Mouse (Mus musculus) embryo, embryonic 11 days (tissue): ENCODE measurements at regions not wholly inside any gene's neighbourhood (a gene's known extent, or its start where the extent isn't known, plus 50 kb on each side); places are given as distances from the start of the nearest gene placed in this dataset.

ENCODE experiments used
- DNase-seq: peaks from one replicate; pipeline ENCODE4 v3.0.0-alpha.2; 2015

DNA sequence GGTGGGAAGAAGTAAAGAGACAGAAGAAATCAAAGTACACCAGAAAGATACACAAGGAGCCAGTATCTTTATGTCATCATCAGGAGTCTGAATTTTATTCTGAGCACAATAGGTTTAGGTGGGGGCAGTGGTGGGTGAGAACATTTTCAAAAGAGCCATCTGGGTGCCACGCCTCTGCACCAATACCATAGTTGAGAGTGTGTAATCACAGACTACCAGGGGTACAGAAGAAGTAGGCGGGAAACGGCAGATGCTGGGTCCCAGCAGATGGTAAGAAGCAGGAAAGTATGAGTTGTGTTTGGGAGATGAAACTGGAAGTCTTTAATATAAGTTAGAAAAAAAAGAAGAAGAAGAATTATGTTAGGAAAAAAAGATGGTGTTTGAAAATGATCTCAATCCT is 682.7 kb upstream of the Pou3f3 start:
- no peak for DNase-seq

DNA sequence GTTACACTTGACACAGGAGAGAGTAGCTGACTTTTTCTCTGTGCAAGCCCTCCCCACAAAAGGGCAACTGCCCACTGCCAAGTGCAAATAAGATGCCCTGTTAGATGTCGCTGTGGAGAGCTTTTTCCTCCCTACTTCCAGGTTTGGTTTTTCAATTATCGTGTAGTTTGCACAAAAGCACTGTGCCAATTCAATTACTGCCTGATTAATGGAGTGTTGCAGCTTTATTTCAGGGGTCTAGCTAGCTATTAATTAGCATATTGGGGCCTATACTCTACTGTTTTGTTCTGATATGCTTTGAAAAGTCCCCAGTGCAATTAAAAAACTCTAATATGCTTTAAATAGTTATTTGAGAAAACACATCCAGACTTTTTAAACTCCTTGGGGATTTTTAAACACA is 676.6 kb upstream of the Pou3f3 start:
- no peak for DNase-seq

DNA sequence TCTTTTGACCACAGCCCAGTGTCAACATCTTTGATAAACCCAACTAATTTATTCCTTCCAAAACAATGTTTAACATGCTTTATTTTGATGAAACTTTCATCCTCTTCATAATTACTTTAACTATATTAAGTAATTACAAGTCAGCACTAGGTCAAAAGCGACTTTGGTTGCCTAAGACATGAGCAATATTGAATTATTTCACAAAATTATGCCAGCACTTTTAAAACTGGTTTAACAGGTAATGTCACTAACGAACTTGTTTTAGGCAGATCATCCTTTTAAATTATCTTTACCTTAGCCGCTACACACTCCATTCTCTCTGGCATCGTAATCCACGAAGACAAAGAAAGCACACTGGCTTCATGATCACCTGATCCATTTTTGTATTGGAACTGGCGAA is 669.8 kb upstream of the Pou3f3 start:
- DNase-seq, result no peak

DNA sequence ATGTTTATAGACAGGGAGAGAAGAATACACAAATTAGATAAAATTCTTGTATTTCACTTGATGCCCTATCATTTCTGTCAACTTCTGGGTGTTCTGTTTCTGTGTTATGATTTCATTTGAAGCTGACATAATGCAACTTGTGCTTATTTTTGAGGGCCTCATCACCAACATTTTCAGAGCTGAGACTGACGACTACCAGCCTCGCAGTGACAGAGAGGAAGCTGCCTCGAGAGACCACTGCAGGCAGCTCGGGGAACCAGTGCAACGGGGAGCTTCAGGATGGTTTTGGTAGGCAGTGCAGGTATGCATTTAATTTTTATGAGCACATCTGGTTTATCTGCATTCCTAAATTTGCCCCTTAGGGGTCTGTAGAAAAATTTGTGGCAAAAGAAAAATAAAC is 669.1 kb upstream of the Pou3f3 start:
- DNase-seq, result peak; percentile 13

DNA sequence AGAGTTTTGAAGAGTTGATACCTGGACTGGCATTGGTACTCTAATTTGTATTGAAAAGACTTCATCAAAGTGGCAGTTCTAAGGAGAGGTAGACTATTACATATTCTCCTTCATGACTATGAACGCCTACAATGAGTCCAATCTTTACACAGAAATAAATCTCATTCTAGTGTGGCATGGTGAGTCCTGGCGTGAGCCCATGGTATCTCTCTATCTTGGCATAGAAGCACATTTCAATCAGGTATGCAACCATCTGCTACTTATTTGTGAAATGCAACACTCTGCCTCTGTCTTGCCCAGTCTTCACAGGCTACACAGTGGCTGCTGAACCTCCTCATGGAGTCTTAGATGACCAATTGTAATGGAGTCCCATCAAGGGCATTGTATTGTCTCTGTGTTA is 661.8 kb upstream of the Pou3f3 start:
- no peak for DNase-seq

DNA sequence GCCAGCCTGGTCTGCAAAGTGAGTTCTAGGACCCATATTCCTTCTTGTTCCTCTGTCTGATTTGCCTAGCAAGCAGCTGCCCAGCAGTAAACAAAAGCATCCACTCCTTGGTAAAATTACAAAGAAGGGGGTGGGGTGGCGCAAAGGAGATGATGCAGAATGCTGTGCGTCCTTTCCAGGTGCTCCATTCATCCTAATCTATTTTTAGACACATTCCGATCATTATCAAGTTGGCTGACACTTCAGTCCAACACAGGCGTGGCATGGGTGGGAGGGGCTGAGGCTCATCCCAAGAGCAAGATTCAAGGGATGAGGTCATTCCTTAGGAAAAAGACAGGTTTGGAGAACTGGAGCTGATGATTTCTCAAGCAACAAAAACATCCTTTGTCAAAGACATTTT is 660.2 kb upstream of the Pou3f3 start:
- DNase-seq, result no peak

DNA sequence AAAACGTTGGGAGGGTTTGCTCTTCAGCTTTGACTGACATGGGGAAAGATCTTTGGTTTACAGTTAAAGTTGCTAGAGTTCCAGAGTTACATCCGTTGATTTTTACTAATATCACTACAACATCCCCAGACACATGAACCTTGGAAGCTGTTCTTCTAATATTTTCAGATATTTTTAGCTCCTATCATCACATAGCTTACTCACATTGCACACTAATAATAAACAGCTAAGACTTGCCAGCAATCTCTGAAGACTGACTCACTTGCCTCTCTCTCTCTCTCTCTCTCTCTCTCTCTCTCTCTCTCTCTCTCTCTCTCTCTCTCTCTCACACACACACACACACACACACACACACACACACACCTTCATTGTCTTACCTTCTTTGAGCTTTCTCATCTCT is 654.0 kb upstream of the Pou3f3 start:
- no peak for DNase-seq

DNA sequence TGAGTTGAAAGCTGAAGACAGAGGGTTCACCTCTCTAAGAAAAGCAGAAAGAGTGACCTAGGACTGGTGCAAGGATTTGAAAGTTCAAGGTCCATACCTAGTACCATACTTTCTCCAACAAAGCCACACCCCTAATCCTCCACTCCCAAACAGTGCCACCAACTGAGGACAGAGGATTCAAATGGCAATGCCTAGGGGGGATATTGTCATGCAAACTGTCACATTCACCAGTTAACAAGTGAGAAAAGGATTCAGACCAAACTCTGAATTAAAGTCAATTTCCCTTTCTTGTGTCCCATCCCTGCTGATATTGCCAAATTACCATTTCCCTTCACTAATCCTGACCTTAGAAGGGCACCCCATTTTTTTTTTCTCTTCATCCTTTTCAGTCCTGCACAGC is 637.1 kb upstream of the Pou3f3 start:
- DNase-seq, result no peak

DNA sequence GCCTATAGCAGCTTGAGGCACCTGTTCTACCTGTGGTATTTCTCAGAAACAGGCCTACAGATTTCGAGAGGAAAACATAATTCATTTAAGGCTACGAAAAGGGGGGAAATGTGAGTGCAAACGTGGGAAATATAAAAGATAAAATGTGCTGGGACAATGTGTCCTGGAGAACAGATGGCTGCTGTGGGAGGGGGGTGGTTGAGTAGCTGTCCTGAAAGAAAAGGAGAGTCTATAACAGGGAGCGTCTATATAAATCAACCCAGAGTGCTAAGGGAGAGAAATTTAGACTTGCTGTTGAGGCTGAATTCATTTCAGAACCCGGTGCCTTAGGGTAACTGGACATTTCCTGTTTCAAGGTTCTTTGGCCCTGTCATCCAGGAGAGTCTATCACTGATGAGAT is 625.5 kb upstream of the Pou3f3 start:
- no peak for DNase-seq

DNA sequence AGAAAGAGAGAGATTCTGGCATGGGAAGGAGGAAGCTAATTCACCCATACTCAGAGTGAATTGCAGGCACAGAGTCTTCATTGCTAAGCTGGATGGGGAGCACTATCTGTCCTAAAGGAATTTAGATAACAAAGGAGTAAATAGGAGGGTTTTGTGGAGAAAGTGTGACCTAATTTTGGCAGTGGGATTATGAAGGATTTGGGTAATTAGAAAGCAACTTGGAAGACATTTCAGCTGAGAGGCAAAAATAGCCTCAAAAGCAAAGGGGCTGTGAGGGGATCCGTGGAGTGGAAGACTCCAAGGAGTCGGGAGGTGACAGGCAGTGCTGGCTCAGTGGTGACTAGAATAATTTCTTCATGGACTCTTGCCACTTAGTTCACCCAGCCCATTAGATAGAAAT is 599.5 kb upstream of the Pou3f3 start:
- DNase-seq, result no peak

DNA sequence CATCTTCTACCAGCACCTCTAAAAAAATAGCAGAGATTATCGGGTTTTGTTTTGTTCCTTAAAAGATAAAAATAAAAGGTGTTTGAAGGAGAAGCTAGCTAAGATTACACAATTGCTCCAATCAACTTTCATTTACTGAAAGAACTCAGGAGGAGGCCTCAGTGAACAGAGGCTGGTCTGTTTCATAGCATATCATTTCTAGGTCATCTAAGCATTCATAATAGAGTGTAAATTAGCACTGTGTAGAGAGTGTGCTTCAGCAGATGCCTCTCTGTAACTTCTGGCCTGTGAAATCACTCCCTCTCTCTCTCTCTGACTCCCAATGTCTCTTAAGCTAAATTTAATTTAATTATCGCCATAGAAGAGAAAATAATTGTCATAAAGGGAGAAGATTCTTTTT is 597.0 kb upstream of the Pou3f3 start:
- no peak for DNase-seq

DNA sequence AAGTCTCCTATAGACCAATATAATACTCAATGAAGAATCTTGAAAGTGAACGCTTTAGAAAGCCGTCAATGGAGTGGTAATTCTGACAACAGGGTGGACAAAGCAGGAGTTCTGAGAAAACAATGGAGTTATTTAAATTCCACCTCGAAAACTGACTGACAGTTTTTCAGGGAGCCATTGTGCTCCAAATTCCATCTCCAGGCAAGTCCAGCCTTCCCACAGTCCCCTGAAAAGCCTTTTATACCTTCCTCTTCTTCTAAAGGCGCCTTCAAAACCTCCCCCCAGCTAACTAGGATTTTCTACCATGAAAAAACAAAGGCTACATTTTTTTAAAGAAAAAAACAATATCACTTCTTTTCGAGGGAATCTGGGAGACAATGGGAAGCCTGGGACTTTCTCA is 588.0 kb upstream of the Pou3f3 start:
- DNase-seq, result peak; percentile 29

DNA sequence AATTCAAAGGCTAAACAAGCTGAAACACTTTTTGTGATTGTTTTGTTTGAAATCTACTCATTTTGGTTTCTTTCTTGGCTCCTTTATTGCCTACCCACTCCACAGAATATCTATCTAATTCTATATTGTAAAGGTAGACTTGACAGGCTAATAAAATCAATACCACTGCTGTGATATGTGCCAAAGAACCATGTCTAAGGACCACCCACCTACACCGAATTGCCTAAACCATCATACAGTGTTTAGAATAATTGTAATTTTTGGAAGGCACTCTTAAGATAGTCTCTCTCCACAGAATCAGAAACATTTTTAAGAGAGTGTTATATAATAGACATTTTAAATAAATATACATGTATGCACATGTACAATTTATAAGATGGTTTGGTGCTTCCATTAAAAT is 587.6 kb upstream of the Pou3f3 start:
- DNase-seq, result no peak

DNA sequence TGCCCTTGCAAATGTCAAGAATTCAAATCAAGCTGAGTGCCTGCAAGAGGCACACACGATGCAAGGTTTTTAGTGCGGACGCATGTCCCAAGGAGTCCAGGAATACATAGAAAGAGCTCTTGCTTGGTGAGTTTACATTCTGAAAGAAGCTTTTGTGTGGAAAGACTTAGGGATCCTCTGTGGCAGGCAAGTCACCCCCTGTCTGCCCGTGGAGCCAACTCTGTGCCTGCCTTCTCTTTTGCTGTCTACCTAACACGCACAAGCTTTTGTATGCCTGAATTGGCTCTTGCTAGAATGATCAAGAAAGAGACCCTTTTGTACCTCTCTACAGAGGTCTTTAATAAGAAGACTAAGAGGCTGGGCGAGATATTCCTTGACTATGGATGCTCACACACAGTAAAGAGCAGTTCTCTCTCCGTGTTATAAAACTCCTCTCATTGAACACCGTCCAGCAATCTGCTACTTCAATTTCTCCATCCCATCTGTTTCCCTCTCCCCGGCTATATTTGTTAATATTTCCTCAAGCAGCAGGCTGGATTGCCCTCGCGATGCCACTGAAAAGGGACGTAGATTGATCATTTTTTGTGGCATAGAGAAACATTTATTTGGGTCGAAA is 543.3 kb upstream of the Pou3f3 start:
- no peak for DNase-seq

DNA sequence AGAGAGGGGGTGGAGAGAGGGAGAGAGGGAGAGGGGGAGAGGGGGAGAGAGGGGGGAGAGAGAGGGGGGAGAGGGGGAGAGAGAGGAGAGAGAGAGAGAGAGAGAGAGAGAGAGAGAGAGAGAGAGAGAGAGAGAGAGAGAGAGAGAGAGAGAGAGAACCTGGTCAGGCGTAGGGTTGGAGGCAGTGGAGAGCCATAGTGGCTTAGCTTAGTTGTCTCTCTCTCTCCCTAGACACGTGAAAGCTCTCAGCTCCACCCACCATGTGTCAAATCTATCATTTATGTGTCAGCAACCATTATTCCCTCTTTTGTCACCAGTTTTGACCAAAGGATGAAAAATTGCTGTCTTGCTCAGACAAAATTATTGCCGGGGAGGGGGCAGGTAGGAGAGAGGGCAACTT is 542.7 kb upstream of the Pou3f3 start:
- no peak for DNase-seq

DNA sequence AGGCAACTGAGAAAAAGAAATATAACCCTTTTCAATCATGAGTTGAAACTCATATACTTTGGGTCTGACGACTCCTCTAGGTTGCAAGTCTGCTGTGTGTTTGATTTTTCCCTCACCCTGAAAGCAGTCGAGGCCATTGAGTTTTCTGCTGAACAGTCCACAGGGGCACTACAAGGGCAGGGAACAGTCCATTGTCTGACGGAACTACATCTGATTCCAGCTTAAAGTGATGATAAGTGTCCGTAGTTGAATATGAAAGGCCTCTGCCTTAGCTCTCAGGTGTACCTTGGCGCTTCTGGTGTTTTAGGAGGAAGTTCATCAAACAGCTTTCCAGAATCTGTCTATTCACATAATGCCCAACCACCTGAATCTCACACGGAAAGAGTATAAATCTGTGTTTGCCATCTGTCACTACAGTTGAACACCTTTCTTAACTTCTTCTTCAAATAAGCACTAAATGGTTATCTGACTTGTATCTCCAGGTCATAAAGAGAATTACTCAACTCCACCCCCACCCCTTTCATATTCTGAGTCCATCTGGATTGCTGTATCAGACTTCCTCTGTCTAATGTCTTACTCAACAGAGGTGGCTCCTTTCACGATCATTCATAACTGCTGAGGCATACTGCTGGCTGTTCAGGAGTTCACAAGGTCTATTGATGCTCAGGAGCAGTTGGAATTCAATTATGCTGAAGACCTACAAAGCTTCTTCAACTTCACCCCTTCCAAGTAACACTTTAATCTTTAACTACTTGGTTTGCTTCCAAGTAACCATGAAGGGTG is 527.6 kb upstream of the Pou3f3 start:
- DNase-seq, result no peak

DNA sequence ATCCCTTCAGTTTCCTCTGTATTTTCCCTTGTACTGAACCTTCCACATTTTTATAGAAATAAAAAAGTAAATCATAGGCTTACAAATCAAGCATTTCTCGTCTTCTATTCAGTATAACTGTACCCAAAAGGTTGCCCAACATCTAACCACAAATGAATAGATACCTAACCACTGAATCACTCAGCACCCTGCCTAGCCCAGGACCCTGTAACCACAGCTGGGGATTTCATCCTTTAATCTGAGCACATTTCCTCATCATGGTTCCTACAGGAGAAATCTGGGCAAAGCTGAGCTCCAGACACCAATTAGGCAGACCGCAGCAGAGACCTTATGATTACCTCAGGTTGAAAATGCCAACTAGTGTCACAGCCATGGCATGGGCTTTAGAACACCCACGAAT is 526.1 kb upstream of the Pou3f3 start:
- DNase-seq, result no peak

DNA sequence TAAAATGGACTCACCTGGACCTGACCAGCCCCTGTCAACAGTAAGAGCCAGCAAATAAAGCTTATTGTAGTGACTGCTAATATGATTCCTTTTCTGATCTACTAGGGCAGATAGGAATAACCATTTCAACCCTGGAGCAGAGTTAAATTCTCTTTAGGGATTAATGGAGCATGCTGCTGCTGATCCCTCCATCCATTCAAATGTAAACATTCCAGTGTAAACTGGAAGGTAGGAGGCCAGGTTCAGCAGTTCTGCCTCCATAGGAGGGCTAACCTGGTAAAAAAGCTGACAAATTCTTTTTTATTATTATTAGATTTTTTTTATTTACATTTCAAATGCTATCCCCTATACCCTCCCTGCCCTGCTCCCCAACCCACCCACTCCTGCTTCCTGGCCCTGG is 509.3 kb upstream of the Pou3f3 start:
- DNase-seq, result no peak

DNA sequence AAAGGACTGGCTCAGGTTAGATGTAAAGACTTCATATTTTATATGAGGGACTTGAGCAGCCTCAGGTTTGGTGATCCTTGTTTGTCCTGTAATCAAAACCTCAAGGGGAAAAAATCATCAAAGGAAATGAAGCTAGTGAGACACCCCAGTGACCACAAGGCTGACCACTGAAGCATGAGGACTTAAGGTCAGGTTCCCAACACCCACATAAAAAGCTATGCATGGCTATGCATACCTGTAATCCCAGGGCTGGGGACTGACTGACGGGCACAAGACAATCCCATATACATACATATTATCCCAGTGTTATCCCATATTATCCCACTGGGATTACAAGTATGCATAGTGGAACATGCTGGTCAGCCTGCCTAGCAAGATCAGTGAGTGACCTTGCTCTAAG is 467.5 kb upstream of the Pou3f3 start:
- DNase-seq, result no peak

DNA sequence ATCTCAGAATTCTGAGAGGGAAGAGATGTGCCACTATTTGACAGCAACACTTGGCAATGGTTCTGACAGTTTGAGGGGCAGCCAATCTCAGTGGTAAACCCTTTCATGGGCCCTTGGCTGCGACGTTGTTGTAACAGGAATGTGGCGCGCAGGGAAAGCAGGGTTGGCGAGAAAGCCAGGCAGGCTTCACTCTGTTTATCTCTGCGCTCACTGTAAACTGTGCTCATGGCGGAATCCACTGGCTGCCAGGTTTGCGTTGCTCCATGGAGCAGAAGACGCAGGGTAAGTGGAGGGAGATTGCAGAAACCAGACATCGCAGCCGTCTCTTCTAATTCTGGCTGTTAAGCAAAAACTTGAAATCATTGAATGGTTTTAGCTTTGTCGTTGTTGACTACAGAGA is 465.9 kb upstream of the Pou3f3 start:
- DNase-seq, result no peak

DNA sequence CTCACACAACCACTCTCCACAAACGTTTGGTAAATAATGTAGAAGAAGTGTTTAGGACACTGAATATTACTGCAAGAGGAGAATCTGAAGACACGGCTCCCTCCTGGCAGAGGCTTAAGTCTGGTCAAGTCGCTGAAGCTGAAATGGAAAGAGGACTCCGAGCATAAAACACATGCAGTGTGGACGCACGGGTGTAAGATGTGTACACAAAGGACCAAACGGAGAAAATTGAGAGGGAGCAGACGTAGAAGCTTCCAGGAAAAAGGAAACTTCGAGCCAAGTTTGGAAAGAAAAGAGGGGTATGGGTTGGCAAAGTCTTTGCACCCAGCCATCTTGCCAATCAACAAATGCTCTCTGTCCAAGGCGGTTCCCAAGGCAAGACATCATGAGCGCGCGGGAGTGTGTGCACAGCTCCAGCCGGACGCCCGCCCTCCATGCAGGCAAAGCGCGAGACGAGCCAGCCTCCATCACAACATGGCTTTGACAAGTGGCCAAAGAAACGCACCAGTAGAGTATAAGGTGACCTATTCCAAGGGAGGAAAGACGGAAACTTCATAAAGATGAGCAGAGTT is 465.0 kb upstream of the Pou3f3 start:
- DNase-seq, result no peak

DNA sequence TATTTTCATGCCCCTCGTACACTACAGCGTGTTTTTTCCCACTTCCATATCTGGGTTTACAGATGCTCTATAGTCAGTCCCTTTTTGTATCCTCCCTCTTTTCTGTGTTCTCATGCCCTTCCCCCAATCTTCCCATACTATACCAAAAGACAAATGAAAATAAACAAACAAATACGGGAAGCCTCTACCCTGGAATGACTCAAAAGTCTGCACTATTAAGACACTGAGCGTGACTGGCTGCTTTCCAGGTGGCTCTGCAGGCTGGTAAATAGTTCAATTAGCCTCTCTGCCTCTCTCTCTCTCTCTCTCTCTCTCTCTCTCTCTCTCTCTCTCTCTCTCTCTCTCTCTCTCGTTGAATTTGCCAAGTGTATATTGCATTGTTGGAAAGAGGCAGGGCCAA is 464.5 kb upstream of the Pou3f3 start:
- DNase-seq, result no peak

DNA sequence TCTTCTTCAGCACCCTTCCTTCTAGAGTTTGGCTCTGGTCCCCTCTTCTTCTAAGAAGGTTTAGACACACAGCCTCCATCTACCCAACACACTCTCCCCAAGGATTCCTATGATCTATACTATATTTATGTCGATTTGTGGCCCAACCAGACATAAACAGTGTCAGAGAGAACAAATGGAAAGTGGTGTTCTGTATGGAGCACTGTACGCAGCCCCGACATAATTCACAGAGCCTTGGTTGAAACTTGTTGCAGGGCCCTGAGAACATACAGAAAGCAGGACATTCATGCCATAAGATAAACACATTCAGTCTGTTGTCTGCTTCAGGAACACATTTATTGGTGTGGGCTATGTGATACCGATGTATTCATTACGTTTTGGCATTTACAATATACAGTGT is 463.7 kb upstream of the Pou3f3 start:
- DNase-seq, result no peak

DNA sequence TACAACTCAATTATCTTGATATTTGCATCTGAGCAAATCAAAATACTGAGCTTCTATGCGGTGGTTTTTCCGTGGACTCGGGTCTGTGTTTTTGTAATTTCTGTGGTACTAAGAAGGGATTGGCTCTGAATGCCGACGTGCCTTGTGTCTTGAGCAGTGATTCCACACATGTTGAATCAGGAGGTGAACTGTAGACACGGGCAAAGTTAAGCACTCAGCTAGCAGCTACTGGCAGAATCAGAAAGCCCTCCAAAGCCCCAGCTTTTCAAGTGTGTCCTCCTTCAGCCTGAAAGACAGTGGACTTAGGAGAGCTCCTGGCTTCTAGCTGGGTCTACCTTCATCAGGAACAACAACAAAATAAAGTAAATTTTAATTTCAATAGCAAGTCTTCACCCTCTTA is 462.9 kb upstream of the Pou3f3 start:
- DNase-seq, result no peak

DNA sequence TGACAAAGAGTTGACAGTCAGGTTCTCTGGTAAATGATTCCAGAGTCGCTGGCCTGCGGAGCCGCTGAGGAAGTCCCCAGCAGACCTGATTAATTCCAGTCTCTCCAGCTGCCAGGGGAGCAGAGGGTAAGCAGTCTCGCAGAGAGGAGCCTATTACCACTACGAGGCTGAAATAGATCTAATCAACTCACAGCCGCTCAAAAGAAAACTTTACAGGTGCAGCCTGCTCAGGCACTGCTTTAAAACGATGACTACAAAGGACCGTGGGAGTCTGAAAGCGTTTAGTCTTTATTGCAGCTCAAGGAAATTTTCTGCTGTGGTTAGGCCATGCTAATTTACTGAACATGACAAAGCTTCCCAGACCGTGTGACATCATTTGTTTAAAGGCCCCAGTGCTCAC is 462.3 kb upstream of the Pou3f3 start:
- DNase-seq, result peak; percentile 73
